Mouse (Mus musculus) embryo, embryonic 11.5 days (tissue): Measurements from ENCODE around the gene Colgalt1.
A peak's percentile ranks its signal among the peaks of the same experiment; 100 is the strongest.

Experiments used
- DNase-seq: peaks from one replicate; pipeline ENCODE4 v3.0.0-alpha.2; 2012; ENCODE audit warnings: low read depth, low spot score

Colgalt1 gene

DNA sequence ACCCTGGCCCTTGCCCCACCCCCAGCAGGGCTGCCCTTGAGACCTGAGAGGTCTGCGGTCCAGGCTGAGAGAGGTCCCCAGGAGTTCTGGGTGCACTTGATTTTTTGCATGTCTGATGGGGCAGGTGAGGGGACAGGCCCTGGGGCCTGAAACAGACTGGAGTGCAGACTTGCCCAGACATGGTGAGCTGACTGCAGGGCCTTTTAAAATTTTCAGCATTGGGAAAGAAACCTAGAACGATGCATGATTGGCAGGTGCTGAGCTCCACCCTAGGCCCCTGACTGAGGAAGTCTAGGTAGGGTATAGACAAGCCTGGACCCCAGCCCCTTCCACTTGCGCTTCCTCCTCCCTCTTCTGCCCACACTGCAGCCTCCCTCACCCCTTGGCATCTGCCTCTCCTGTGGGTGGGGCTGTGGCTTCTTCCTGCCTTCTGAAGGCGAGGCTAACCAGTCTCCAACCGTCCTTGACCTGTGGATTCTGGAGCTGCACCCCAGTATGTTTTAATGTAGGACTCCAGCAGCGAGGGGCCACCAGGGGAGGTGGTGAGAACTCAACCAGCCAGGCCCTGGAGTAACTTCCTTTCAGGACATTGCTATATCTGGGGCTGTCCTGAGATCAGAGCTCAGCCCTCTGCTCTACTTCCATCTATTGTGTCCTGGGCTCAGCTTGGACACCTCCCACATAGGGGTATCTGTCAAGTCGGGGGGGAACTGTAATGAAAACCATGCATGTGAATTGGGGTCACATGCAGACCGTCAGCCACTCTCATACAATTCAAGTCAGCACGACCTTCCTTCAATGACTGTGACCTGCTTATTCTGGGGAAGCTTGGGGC lies 16.7 kb downstream of the Colgalt1 start:
- no peak for DNase-seq

DNA sequence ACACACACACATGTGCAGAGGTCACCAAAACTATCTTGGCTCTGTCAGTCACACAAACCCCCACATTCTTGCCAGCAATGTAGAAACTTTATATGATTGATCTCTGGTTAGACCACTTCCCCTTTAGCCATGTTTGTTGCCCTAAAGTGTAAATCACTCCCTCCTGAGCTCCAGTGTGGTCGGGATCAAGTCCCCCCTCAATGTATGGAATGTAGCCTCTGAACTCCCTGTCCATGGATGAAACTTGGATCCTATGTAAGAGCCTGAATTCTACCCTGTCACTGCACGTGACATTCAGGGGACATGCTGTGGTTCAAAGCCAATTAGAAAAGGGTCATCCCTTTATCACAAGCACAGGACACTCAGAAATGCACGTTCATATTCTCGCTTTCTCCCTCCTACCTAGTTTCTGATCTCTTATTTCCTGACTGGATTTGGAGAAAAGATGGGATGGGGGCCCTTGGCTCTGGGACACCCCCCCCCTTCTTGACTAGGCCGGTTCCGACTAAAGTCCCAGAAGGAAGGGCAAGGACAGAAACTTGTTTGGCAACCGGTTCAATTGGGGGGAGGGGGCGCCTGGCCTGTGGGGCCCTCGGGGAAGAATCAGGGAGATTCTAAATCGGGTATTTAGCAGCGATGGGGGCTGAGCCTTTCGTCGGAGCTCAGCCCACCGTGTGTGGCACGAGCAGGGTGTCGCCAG lies 17.7 kb downstream of the Colgalt1 start:
- DNase-seq = no peak

DNA sequence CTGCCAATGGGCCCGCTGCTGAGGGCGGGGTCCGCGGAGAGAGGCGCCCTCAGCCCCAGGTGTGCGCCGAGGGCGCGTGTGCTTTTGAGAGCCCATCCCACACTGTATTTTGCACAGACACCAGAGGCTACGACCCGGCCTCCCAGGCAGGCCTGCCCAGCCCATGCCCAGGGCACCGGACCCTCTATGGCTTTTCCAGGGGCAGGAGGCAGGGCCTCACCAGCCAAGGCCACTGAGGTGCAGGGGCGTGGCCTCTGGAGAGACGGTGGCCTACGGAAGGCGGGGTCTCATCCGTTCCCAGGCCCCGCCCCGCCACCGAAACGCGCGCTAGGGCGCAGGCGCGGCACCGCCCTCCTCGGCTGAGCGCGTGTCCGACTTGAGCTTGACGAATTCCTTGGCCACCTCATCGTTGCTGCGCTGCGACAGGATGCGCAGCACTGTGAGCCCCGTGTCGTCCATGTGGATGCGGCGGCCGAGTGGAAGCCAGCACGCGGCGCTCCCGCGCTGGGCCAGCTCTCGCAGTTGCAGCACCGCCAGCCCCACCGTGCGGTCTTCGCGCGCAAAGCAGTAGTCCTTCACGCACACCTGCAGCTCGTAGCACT lies 18.4 kb downstream of the Colgalt1 start:
- DNase-seq = peak; percentile 89

DNA sequence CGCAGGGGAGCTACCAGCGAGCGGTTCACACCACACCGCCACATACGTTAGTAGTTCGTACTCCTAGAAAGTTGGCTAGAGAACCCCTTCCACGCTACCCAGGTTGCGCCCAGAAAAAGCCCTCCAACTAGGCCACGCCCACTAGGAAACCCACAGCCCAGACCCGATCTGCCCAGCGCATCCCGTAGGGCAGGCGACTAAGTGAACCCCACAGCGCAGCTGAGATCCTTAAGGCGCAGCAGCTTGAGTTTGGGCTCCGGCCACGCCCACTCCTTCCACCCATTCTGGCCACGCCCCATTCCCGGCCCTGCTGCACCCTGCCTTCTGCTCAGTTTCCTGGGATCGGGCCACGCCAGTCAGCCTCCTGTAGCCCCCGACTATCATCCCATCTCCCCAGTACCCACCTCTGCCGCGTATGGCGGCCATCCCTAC lies 19.0 kb downstream of the Colgalt1 start:
- peak; percentile 38 for DNase-seq

DNA sequence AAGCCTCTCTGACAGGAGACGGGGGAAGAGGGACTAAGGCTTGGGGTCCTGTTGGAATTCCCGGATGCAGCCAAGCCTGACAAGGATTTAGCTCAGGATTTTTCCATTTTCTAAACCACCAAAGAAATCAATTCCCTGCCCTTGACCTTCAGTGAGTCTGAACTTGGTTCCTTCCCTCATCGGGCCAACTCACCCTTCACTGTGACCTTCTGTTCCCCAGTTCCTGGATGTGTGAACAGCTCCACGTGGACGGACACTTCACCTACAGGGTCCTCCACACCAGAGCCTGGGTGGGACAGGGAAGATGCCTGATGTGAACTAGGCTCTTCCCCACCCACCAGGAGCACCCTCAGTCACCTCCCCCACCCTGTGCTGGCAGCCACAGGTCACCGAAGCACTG lies 20.0 kb downstream of the Colgalt1 start:
- no peak for DNase-seq

DNA sequence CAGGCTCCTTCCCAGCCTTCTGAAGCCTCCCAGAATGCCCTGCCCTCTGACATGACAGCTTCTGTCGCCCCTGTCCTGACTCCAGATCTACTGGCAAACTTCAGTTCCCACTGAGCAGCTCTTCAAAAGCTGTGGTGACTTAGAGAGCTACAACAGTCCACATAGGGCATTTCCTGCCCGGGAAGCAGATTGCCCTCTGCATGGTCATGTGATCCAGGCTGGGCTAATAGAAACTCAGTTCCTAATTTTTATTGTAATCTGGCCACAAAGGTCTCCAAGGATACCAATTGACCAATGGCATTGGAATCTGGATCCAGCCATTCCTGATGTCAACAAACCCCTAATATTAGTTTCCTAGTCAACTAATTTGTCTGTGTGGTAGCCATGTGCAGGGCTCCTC lies 21.1 kb downstream of the Colgalt1 start:
- no peak for DNase-seq

DNA sequence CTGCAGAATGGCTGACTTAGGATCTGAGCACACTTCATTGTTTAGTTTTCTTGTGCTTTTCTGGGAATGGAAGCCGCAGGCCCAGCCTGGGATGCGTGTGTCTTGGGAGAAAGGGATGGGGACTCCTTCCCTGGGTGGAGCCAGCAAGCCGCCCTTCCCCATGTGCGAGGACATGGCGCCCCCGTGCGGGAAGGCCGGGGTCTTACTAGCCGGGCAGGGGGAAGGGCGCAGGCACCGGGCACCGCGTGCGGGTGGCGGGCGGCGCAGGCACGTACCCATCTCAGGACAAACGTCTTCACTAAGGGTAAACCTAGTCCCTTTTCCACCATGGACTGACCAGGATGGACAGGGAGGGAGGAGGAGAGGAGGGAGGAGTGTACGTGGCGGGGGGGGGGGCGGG lies 22.4 kb downstream of the Colgalt1 start:
- no peak for DNase-seq

DNA sequence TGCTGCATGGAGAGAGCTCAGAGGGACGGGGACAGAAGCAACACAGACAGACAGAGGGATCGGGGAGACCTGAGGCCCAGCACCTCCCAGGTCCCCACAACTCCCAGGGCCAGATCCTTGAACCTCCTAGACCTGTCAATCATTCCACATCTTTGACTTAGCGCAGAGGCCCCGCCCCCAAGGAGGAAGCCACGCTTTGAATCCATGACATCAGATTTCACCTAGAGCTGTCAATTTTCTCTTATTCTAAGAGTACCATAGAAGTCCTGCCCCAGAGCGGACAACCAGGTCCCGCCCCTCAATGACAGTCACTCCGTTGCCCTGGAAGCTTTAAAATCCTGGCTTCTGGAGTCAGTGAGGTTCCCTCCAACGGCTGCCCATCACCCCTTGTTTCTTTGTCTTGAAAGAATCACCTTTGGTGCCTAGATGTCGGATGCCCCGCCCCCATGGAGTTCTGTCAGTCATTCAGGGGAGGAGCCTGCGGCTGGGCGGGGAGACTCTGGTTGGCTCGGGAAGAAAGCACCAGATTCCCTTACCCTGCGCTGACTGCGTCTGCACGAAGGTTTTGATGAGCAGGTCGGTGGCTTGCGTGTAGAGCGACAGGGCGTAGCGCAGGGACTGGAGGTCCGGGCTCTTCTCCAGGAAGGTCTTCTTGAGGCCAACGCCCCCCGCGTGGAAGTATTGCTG lies 23.3 kb downstream of the Colgalt1 start:
- DNase-seq = no peak

DNA sequence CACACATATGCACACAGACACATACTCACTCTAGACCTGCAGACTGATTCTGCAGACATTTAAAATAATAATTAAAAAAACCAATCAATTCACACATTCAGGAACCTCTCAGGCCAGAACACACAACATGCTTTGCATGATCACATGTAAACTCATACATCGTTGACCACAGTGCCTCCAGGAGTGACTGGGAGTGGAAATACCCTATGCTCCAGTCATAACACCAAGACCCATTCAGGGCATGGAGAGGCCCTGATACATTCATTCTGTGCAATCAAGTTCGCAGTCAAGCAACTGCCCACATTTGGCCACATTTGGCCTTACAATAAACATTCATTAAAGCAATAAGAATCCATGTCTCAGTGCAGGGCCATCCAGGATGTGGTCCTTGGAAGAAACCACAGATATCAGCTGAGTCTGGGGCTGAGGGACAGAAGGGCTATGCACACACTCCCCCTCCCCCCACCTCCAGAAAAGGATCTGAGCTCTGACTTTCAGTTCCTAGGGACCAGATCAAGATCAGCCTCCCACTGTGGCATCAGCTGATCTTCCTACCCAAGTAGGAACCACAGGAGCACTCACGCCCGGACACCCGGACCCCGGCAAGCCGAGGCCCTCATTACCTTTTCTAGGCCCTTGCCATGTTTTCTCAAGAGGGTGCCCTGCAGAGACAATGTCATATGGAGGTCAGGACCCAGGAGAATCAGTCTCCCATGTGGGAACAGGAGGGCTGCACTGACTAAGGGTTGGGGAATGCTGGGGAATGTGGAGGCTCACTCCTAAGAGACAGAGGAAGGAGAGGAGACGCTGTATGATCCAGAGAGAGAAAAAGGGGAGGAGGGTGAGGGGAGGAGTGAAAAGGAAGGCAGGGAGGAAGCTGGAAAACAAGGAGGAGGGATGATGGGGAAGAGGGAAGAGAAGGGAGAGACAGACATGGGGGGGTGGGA lies 26.6 kb downstream of the Colgalt1 start:
- DNase-seq = no peak

DNA sequence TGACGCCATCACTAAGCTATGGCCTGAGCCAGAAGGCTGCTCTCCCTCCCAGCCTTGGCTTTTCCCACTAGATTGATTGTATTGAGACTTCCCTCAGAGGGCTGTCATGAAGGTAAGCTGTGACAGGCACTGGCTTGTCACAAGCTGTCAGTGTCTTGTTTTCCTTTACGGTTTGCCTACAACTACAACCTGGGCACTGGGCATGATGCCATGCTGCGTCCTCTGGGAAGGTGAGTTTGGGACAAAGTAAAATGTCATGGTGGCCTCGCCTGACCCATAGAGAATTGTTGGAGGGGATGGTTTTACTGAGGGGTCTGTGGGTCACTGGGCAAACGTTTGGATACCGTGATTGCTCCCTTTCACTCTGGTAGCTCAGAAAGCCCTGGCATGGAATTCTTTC lies 27.5 kb downstream of the Colgalt1 start:
- no peak for DNase-seq

DNA sequence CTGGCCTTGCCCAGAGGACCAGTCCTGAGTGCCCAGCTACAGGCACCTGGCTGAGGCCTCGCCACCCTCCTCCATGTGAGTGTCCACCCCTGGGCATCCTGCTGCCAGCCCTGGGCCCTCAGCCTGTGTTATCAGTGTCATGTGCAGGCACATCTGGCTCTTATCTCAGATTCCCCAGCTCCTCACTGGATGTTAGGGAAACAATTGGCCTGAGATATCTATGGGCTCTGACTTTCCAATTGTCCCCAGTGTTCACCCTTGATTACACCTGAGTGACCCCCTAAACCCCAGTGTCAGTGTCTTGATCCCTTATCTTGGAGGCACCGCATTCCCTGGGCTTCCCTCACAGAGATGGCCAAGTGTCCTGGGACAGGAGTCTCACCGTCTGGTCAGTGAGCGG lies 28.5 kb downstream of the Colgalt1 start:
- no peak for DNase-seq

DNA sequence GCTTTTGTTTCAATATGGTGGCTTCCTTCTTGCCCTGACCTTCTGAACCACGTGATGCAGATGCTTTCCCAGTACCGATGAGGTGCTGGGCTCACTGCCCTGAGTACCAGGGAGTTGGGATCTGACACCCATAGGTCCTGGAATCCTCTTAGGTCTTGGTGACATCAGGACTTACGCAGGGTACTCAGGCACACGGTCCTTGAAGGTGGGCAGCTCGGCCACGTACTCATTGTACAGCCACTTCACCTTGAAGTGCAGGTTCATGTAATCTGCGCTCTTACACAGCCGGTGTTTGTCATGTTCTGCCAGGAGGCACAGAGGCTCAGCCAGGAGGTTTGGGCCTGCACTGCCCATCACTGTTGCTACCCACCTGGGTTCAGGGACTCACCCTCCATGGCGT lies 34.7 kb downstream of the Colgalt1 start:
- no peak for DNase-seq

DNA sequence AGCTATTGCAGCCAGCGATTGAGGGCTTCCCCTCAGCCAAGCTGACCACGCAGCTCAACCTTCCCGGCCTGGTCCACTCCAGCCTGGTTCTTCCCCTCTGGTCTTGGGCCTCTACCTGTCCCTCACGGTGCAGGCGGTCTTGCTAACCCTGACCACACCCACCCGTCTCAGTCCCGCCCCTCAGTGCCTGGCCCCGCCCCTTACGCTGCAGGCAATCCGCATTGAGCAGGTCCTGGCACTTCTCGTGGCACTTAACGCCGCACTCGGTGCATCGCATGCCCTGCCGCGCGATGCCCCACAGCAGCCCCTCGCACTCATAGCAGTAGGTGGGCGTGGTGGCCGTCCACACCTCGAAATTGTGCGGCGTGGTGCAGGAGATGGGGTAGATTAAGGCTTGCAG lies 43.8 kb downstream of the Colgalt1 start:
- no peak for DNase-seq

DNA sequence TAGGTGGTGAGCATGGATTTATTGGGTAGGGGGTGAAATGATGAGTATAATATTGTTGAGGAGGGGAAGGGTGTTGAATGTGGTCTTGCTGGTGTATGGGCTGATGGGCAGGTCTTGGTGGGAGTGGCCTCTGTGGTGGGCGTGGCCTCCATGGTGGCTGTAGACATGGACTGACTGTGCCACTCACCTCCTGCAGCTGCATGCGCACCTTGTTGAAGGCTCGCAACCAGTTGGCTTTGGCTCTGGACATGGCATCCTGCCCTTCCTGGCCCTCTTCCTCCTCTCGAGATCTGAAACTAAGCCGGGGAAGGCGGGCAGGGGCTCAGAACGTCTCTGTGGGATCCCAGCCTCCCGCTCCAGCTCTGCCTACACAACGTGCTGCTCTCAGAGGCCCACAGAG lies 47.0 kb downstream of the Colgalt1 start:
- no peak for DNase-seq

DNA sequence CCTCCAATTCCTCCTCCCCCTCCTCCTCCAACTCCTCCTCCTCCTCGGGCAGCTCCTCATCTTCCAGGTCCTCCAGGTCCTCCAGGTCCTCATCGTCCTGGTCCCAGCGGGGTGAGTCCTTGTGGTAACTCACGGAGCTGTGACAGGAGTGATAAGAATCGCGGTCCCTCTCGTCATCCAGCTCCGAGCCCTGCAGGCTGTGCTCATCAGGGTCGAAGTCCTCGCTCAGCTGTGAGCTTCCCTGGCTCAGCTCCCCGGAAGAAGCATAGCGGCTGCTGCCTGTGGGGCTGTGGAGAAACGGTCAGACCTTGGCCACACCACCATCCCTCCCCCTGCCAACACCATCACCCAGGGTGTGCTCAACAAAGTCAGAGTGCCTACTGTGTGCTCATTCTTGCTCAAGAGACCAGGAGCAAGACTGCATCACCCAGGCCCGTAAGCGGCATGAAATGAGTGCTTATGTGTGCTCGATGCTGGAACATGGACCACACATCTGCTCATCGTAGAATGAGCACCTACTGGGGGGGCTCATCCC lies 47.8 kb downstream of the Colgalt1 start:
- no peak for DNase-seq

DNA sequence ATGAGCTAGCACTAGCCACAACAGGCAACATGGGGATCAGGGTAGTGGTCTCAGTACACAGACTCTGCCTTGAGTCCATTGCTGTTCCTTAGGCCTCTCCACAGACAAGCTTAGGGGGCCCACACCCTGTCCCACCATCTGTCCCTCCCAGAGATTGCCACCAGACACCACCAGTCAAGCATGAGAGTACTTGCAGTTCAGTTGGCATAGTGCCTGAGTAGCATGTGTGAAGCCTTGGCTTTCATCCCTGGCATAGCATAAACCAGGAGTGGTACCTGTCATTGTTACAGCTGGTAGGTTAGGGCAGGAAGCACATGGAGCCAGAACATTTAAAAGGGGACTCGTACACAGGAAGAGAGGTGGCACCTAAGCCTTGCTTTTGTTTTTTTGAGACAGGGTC lies 49.0 kb downstream of the Colgalt1 start:
- DNase-seq = no peak

DNA sequence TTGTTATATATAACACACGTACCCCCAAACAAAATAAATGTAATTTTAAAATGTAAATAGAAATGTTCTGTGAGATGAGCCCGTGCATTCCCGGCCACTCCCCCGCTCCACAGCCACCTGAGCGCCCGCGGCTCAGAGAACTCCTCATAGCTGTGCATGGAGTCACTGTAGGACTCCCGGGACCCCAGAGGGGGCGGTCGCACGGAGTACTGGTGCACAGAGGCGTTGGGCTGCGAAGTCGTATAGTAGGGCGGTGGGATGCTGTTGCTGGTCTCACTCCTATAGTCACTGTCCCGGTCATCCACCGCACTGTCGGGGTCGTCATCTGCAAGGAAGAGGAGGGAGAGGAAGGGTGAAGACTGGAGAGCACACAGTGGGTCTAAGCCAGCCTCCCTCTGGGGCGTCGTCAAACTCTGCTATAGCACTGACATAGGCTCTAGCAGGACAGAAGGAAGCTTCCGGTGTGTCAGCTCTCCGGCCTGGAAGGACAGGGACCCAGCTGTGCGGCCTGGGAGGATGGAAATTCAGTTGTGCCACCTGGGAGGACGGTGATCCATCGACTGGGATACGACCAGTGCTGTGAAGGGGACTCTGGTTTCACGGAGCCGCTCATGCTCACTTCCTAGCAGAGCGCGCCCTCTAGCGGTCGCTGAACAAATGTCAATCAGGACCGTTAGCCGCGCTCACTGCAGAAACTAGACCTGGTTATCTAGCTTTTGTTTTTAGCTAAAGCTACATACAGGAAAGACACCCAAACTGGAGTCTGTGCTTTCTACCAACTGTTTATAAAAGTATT lies 49.7 kb downstream of the Colgalt1 start:
- peak; percentile 85 for DNase-seq

DNA sequence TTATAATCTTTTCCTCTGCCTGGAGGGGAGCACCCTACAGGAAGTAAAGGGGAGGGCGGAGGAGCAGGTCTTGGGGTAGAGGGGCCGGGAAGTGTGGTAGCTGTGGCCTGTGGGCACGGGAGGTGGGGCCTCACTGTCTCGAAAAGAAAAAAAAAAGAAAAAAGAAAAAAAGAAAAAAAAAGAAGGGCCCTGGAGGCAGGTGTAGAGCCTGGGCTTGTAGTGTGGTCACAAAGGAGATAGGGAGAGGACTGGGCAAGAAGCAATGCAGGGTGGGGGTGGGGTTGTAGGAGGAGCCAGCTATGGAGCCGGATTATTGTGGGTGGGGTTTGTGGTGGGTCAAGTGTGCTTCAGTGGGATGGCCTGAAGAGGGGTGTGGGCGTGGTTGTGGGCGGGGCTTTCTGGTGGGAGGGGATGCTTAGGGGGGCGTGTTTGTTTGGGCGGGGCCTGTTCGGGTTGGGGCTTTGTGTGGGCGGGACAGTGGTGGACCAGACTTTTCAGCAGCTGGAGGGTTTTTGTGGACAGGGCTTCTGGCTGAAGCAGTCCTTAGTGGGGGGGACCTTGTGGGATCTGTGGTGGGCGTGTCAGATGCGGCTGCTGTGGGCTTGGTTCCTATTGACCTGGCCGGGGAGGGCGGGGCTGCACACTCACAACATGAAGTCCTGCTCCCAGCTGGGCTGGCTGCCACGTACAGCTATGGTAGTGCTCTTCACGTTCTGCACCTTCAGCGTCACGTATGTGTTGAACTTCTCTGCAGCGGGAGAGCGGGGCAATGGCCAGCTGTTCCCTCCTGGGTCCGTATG lies 54.7 kb downstream of the Colgalt1 start:
- peak; percentile 62 for DNase-seq

DNA sequence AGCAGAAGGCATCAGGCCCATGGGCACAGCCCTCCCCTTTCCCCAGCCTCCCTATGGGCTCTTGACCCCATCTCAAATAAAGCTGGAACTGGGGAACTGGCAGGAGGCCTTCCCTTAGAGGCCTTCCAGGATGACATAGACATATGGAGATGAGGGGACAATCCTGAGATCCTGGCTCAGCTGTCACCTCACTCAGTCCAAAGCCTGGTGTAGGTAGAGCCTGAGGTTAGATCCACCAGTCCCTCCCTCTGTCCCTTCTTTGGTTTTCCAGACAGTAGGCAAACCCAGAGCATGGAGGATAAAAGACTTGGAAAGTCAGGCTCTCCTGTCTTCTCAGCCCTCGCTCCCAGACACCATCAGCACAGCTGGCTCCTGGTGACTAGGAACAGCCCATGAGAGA lies 56.1 kb downstream of the Colgalt1 start:
- no peak for DNase-seq
